Mouse (Mus musculus) liver, embryonic 14.5 days (tissue): ENCODE results near the gene Tusc2. TPM values are rescaled to one million over a fixed set of nuclear protein-coding genes. Genes with fewer than 3 reads are reported as not detected.

Experiments
- ATAC-seq: fragments of 200-750 bp; cut with Nextera tagmentation; 2 replicates; pipeline ENCODE4 v1.8.0; 2017; ENCODE audit warnings: moderate number of reproducible peaks, mild to moderate bottlenecking, moderate library complexity; ENCODE audit not compliant: insufficient read depth
- DNase-seq, 3 experiments: peaks; one replicate each; pipeline ENCODE4 v3.0.0-alpha.2; 2012 to 2013; ENCODE audit warnings: low read depth in 3 of 3, low spot score in 3 of 3
- H3K27ac ChIP-seq: fragments of 300-500 bp; sonication (generic); 2 replicates; pipeline ENCODE4 v1.5.1; 2014; ENCODE audit warnings: moderate library complexity, mild to moderate bottlenecking, control low read depth, inconsistent platforms
- H3K27me3 ChIP-seq: fragments of 300-500 bp; sonication (generic); 2 replicates; pipeline ENCODE4 v1.6.1; 2014; ENCODE audit warnings: mild to moderate bottlenecking, low read length, moderate library complexity; ENCODE audit not compliant: control insufficient read depth, insufficient read depth
- H3K36me3 ChIP-seq: fragments of 300-500 bp; sonication (generic); replicated peaks from 2 replicates; pipeline ENCODE4 v1.6.1; 2014; ENCODE audit warnings: low read depth; ENCODE audit not compliant: control insufficient read depth, insufficient read depth
- H3K4me1 ChIP-seq, 2 experiments: fragments of 200-500 bp in 1 of 2; fragments of 300-500 bp in 1 of 2; sonication (generic) in 1 of 2; replicated peaks; 2 replicates each; pipeline ENCODE4 v1.6.1; 2012 to 2014; ENCODE audit warnings: antibody characterized with exemption in 1 of 2, inconsistent platforms in 1 of 2, low read length in 1 of 2; ENCODE audit not compliant: control insufficient read depth in 2 of 2, insufficient read depth in 2 of 2
- H3K4me2 ChIP-seq: fragments of 300-500 bp; sonication (generic); 2 replicates; pipeline ENCODE4 v1.6.1; 2014; ENCODE audit warnings: low read depth, mild to moderate bottlenecking, control low read depth, moderate library complexity
- H3K4me3 ChIP-seq, 2 experiments: fragments of 200-500 bp in 1 of 2; fragments of 300-500 bp in 1 of 2; sonication (generic) in 1 of 2; 2 replicates each; pipeline ENCODE4 v1.5.1; 2012 to 2014; ENCODE audit warnings: low read depth in 2 of 2, low read length in 2 of 2, mild to moderate bottlenecking in 2 of 2, control low read depth in 1 of 2, inconsistent platforms in 1 of 2, moderate library complexity in 1 of 2; ENCODE audit not compliant: insufficient read depth in 1 of 2
- H3K9ac ChIP-seq: fragments of 300-500 bp; sonication (generic); replicated peaks from 2 replicates; pipeline ENCODE4 v1.6.1; 2014; ENCODE audit warnings: mild to moderate bottlenecking, control low read depth, moderate library complexity
- H3K9me3 ChIP-seq: fragments of 300-500 bp; sonication (generic); 2 replicates; pipeline ENCODE4 v1.6.1; 2016; ENCODE audit warnings: low read length, mixed read lengths; ENCODE audit not compliant: control insufficient read depth
- CTCF ChIP-seq: IDR thresholded peaks from 2 replicates; pipeline ENCODE4 v1.5.1; 2016; ENCODE audit warnings: antibody characterized with exemption, low read depth, control low read depth
- EP300 ChIP-seq: IDR thresholded peaks from 2 replicates; pipeline ENCODE4 v1.6.1; 2016; ENCODE audit warnings: antibody characterized with exemption, low read depth
- WGBS: fragments of 180-500 bp; shearing (Covaris S2); extraction: QIAGEN DNeasy Blood & Tissue Kit; methylation state at CpG from one replicate; pipeline ENCODE4 v1.1.7; 2014; ENCODE audit not compliant: insufficient replicate concordance; 5-methylcytosine and 5-hydroxymethylcytosine counted together
- polyA plus RNA-seq, 2 experiments: library from polyadenylated mRNA; depleted of rRNA in 1 of 2; stranded (reverse) in 1 of 2; unstranded in 1 of 2; fragments of >200 nt; fragmentation: Nextera tagmentation in 1 of 2; extraction: Ambion mirVana in 1 of 2; gene quantifications; 2 replicates each; pipeline versions ENCODE4 v1.2.1 to v1.2.3; 2012 to 2014

Tusc2 gene
- polyA plus RNA-seq, 2 experiments, result 22.6 to 39.7 TPM

DNA sequence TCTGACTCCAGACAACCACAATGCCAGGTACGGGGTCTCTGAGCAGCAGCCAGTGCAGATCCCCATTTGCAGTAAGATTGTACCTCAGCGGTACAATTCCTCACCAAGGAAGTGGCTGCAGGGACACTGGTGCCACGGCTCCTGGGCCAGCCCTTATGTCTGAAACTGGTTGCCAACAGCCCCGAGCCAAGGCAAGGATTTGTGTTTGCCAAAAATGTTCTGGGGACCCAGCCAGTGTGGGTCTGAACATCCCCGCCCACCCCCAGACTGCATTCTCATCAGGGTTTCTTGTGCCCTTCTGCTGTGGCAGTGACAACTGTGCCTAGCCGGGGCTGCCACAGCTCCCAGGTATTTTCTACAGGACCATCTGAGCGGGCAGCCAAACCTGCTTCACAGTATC lies 24.8 kb upstream of the Tusc2 start:
- ATAC-seq (no peak), DNase-seq (no peak)
- no peak overlapping the region for H3K27ac ChIP-seq
- H3K4me1 ChIP-seq, result peaks cover 13 to 32% of the 10 kb centered on the region in 2 experiments
- H3K4me2 ChIP-seq, result no peak overlapping the region
- no peak overlapping the region for H3K4me3 ChIP-seq
- no peaks in the 10 kb centered on the region for H3K9me3 ChIP-seq
- H3K36me3 ChIP-seq, result peaks cover 27% of the 10 kb centered on the region
- no peak for TF ChIP-seq CTCF
- no peak for TF ChIP-seq EP300
- no peaks in the 10 kb centered on the region for H3K27me3 ChIP-seq
- H3K9ac ChIP-seq, result no peak overlapping the region
- 83% methylated on average over 7 of the region's 7 CpGs for WGBS

DNA sequence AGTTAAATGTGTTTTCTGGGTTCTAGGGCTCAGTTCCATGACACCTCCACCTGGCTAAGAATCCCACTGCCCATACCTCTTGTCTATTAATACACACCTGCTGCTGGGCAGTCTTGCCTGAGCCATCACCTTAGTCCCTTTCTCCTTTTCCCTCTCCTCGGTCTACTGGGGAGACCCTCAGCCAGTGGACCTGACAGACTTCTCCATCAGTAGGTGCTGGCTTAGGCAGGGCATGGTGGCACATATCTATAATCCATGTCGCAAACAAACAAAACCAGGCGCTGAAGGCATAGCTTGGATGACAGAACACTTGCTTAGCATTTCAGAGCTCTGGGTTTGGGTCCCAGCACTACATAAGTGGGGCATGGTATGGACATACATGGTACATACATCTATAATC lies 24.3 kb upstream of the Tusc2 start:
- no peak overlapping the region for H3K4me2 ChIP-seq
- TF ChIP-seq EP300, result no peak
- TF ChIP-seq CTCF, result no peak
- ATAC-seq (no peak), DNase-seq (no peak)
- H3K27ac ChIP-seq, result no peak overlapping the region
- no peak overlapping the region for H3K4me3 ChIP-seq
- WGBS, result 85% methylated on average over 3 of the region's 3 CpGs
- H3K4me1 ChIP-seq, result peaks cover 13 to 28% of the 10 kb centered on the region in 2 experiments
- H3K9me3 ChIP-seq, result no peaks in the 10 kb centered on the region
- peaks cover 27% of the 10 kb centered on the region for H3K36me3 ChIP-seq
- H3K9ac ChIP-seq, result no peak overlapping the region
- H3K27me3 ChIP-seq, result no peaks in the 10 kb centered on the region

DNA sequence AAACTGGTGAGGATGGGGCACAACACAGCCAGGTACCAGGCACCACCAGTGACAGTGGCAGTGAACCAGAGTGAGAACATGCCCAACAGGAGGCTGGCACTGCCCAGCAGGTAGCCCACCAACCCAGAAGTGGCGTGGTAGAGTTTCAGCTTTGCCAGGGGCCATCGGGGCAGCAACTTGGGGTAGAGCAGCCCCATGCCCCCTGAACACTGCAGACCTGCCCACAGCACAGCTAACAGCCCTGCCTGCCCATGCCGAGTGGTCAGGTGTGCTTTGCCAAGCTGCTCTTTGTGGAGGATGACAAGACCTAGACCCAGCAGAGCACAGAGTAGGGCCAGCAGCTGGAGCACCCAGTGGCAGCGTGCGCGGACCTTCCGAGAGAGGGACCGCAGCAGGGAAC lies 23.1 kb upstream of the Tusc2 start:
- DNase-seq, result no peak
- TF ChIP-seq CTCF, result no peak
- H3K9ac ChIP-seq, result no peak overlapping the region
- H3K4me1 ChIP-seq, result peaks cover 13 to 28% of the 10 kb centered on the region in 2 experiments
- no peaks in the 10 kb centered on the region for H3K27me3 ChIP-seq
- H3K36me3 ChIP-seq, result peaks cover 27% of the 10 kb centered on the region
- H3K4me2 ChIP-seq, result no peak overlapping the region
- H3K4me3 ChIP-seq, result no peak overlapping the region
- H3K27ac ChIP-seq, result no peak overlapping the region
- ATAC-seq, result no peak
- H3K9me3 ChIP-seq, result no peaks in the 10 kb centered on the region
- 85% methylated on average over 8 of the region's 8 CpGs for WGBS

GRCm38 (mm10) chr9:107540420-107540819 lies 22.6 kb upstream of the Tusc2 start:
- Histone ChIP-seq H3K4me1 (peaks cover 11 to 28% of the 10 kb centered on the region in 2 experiments), H3K4me3 (no peak overlapping the region), H3K36me3 (peaks cover 27% of the 10 kb centered on the region), H3K27ac (no peak overlapping the region), H3K9me3 (no peaks in the 10 kb centered on the region), H3K27me3 (no peaks in the 10 kb centered on the region), H3K4me2 (no peak overlapping the region), H3K9ac (no peak overlapping the region)
- TF ChIP-seq EP300 (no peak), CTCF (no peak)
- 62% methylated on average over 4 of the region's 4 CpGs for WGBS
- ATAC-seq (no peak), DNase-seq (no peak)

DNA sequence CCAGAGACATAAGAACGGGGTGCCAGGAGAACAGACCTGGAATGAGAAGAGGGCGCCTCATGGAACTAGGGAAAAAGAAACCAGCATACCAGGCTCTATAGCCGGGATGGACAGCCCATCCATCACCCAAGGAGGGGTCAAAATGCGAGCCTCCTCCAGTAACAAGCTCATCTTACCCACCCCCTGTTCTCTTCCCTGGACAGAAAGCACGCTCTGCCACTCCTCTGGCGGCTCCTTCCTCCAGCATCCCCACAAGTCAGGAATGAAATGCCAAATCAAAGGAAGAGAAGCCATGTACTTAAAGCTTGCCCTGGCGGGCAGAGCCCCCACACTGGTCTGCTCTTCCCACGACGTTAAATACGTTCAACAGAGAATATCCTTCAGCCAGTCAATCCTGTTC lies 22.1 kb upstream of the Tusc2 start:
- Histone ChIP-seq H3K9ac (no peak overlapping the region), H3K27me3 (no peaks in the 10 kb centered on the region), H3K36me3 (peaks cover 27% of the 10 kb centered on the region), H3K4me3 (peak overlapping the region; percentile 67 to 96; a peak in 2 of 4 replicates), H3K4me1 (peaks cover 7 to 23% of the 10 kb centered on the region in 2 experiments), H3K27ac (no peak overlapping the region), H3K4me2 (peak overlapping the region; percentile 98), H3K9me3 (no peaks in the 10 kb centered on the region)
- 39% methylated on average over 10 of the region's 10 CpGs for WGBS
- ATAC-seq, result no peak
- TF ChIP-seq EP300, result no peak
- no peak for TF ChIP-seq CTCF
- no peak for DNase-seq
